Mouse (Mus musculus): ENCODE measurements around the gene Epb41l5. TPM values are rescaled to one million over a fixed set of nuclear protein-coding genes. Genes with fewer than 3 reads are reported as not detected.
A peak's percentile ranks its signal among the peaks of the same experiment; 100 is the strongest.

Gene Epb41l5
- polyA plus RNA-seq, 1 experiment from 2014 or later = 25.5 TPM

DNA sequence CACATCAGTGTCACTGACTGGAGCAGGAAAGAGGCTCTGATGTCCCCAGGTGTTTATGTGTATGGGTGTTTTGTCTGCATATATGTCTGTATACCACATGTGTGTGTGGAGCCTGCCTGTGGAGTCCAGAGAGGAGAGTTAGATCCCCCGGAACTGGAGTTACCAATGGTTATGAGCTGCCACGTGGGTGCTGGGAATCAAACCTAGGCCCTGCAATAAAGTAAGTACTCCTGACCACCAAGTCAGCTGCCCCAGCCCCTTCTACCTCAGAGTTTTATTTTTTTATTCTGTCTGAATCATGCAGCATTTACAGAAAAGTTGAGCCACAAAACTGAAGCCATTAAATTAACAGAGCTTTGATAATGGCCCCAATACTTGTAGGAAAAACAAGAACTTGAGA, 98.7 kb downstream of the Epb41l5 start:
- 90% methylated on average over 2 of the region's 2 CpGs for WGBS (ENCODE audit: insufficient replicate concordance)
- ATAC-seq (no peak), DNase-seq (no peak)
- no peak overlapping the region for H3K9ac ChIP-seq (replicated peaks)
- no peaks in the 10 kb centered on the region for H3K4me1 ChIP-seq (ENCODE audit: insufficient read depth)
- TF ChIP-seq EP300 (IDR thresholded peaks at IDR 0.05; ENCODE audit: low read depth) (no peak), CTCF (IDR thresholded peaks at IDR 0.05; ENCODE audit: low read depth) (no peak)
- no peak overlapping the region for H3K27ac ChIP-seq (ENCODE audit: low read depth)
- no peak overlapping the region for H3K4me3 ChIP-seq (ENCODE audit: low read depth, low read length)
- H3K9me3 ChIP-seq (ENCODE audit: low read length) = no peaks in the 10 kb centered on the region
- H3K27me3 ChIP-seq (ENCODE audit: insufficient read depth, low read length) = no peaks in the 10 kb centered on the region
- no peaks in the 10 kb centered on the region for H3K36me3 ChIP-seq (replicated peaks; ENCODE audit: insufficient read depth, low read length)
- no peak overlapping the region for H3K4me2 ChIP-seq (ENCODE audit: low read depth, low read length)

DNA sequence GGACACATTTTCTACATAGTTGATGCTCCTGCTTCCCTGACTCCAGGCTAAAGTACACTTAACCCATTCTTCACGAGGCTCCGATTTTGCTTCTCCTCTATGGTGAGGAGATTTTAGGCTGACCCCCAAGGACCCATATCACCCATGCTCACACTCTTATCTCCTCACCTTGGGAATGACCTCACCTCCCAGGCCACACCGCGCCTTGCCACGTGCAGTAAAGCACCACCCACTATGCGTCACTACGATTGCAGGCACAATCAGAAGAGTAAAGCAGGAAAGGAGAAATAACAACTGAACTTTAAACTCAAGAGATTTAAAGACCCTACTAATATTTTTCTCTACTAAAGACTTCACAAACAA, 99.5 kb downstream of the Epb41l5 start:
- no peaks in the 10 kb centered on the region for H3K36me3 ChIP-seq (replicated peaks; ENCODE audit: insufficient read depth, low read length)

GRCm38 (mm10) chr1:119548668-119549326, 100.0 kb downstream of the Epb41l5 start:
- no peaks in the 10 kb centered on the region for H3K4me1 ChIP-seq (ENCODE audit: insufficient read depth)
- no peak overlapping the region for H3K4me3 ChIP-seq (ENCODE audit: low read depth, low read length)
- peak; percentile 72 for DNase-seq
- H3K36me3 ChIP-seq (replicated peaks; ENCODE audit: insufficient read depth, low read length) = no peaks in the 10 kb centered on the region
- no peak overlapping the region for H3K9ac ChIP-seq (replicated peaks)
- H3K9me3 ChIP-seq (ENCODE audit: low read length) = no peaks in the 10 kb centered on the region
- ATAC-seq = peak; percentile 65
- no peaks in the 10 kb centered on the region for H3K27me3 ChIP-seq (ENCODE audit: insufficient read depth, low read length)
- no peak overlapping the region for H3K27ac ChIP-seq (ENCODE audit: low read depth)
- peak; percentile 95 for TF ChIP-seq CTCF (IDR thresholded peaks at IDR 0.05; ENCODE audit: low read depth)
- TF ChIP-seq EP300 (IDR thresholded peaks at IDR 0.05; ENCODE audit: low read depth) = no peak
- 65% methylated on average over 7 of the region's 7 CpGs for WGBS (ENCODE audit: insufficient replicate concordance)
- no peak overlapping the region for H3K4me2 ChIP-seq (ENCODE audit: low read depth, low read length)

More for the DNA sequence above, 99.5 kb downstream of the Epb41l5 start:
- Histone ChIP-seq H3K27me3 (ENCODE audit: insufficient read depth, low read length) (no peaks in the 10 kb centered on the region), H3K4me2 (ENCODE audit: low read depth, low read length) (no peak overlapping the region), H3K4me3 (ENCODE audit: low read depth, low read length) (no peak overlapping the region), H3K4me1 (ENCODE audit: insufficient read depth) (no peaks in the 10 kb centered on the region), H3K27ac (ENCODE audit: low read depth) (no peak overlapping the region), H3K9ac (replicated peaks) (no peak overlapping the region), H3K9me3 (ENCODE audit: low read length) (no peaks in the 10 kb centered on the region)
- TF ChIP-seq EP300 (IDR thresholded peaks at IDR 0.05; ENCODE audit: low read depth) (no peak), CTCF (IDR thresholded peaks at IDR 0.05; ENCODE audit: low read depth) (no peak)
- DNase-seq (no peak), ATAC-seq (no peak)
- WGBS (ENCODE audit: insufficient replicate concordance) = 87% methylated on average over 7 of the region's 7 CpGs

DNA sequence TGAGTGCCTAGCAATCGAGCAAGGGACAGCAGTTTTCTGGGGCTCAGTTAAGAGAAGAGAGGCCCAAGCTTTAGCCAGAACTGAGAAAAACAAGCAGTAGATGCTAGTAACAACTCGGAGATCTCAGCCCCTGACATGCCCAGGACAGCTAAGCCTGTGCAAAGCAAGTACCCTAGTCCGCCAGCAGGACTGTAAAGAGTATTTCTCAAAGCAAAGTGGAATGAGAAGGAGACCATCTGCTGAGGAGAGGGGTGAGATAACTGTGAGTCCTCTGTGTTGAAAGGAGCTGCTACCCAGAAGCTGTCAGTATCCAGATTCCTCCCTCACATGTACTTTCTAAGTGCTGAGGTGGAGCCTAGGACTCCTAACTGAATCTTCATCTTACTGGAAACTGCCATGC, 102.3 kb downstream of the Epb41l5 start:
- DNase-seq = no peak
- no peak for ATAC-seq
- WGBS (ENCODE audit: insufficient replicate concordance) = 77% methylated on average over 3 of the region's 3 CpGs

GRCm38 (mm10) chr1:119545671-119546070, 103.1 kb downstream of the Epb41l5 start:
- Histone ChIP-seq H3K9ac (replicated peaks) (no peak overlapping the region), H3K4me1 (ENCODE audit: insufficient read depth) (no peaks in the 10 kb centered on the region; the same call in none of the 2 replicates), H3K4me3 (ENCODE audit: low read depth, low read length) (no peak overlapping the region), H3K27me3 (ENCODE audit: insufficient read depth, low read length) (no peaks in the 10 kb centered on the region), H3K27ac (ENCODE audit: low read depth) (no peak overlapping the region), H3K9me3 (ENCODE audit: low read length) (no peaks in the 10 kb centered on the region), H3K4me2 (ENCODE audit: low read depth, low read length) (no peak overlapping the region), H3K36me3 (replicated peaks; ENCODE audit: insufficient read depth, low read length) (no peaks in the 10 kb centered on the region)
- DNase-seq = no peak
- TF ChIP-seq EP300 (IDR thresholded peaks at IDR 0.05; ENCODE audit: low read depth) = no peak
- TF ChIP-seq CTCF (IDR thresholded peaks at IDR 0.05; ENCODE audit: low read depth) = no peak
- WGBS (ENCODE audit: insufficient replicate concordance) = 83% methylated on average over 4 of the region's 4 CpGs
- no peak for ATAC-seq

More for the DNA sequence above, 102.3 kb downstream of the Epb41l5 start:
- Histone ChIP-seq H3K9me3 (ENCODE audit: low read length) (no peaks in the 10 kb centered on the region), H3K9ac (replicated peaks) (no peak overlapping the region), H3K36me3 (replicated peaks; ENCODE audit: insufficient read depth, low read length) (no peaks in the 10 kb centered on the region), H3K27me3 (ENCODE audit: insufficient read depth, low read length) (no peaks in the 10 kb centered on the region), H3K27ac (ENCODE audit: low read depth) (no peak overlapping the region), H3K4me3 (ENCODE audit: low read depth, low read length) (no peak overlapping the region), H3K4me1 (ENCODE audit: insufficient read depth) (no peaks in the 10 kb centered on the region; the same call in 1 of the 2 replicates), H3K4me2 (ENCODE audit: low read depth, low read length) (no peak overlapping the region)
- TF ChIP-seq CTCF (IDR thresholded peaks at IDR 0.05; ENCODE audit: low read depth) (no peak), EP300 (IDR thresholded peaks at IDR 0.05; ENCODE audit: low read depth) (no peak)

- Histone ChIP-seq H3K4me2 (ENCODE audit: low read depth, low read length) (no peak overlapping the region), H3K9me3 (ENCODE audit: low read length) (no peaks in the 10 kb centered on the region), H3K27ac (ENCODE audit: low read depth) (no peak overlapping the region), H3K4me3 (ENCODE audit: low read depth, low read length) (no peak overlapping the region), H3K36me3 (replicated peaks; ENCODE audit: insufficient read depth, low read length) (no peaks in the 10 kb centered on the region), H3K4me1 (ENCODE audit: insufficient read depth) (no peaks in the 10 kb centered on the region; the same call in none of the 2 replicates), H3K27me3 (ENCODE audit: insufficient read depth, low read length) (no peaks in the 10 kb centered on the region), H3K9ac (replicated peaks) (no peak overlapping the region)
- TF ChIP-seq CTCF (IDR thresholded peaks at IDR 0.05; ENCODE audit: low read depth) (no peak), EP300 (IDR thresholded peaks at IDR 0.05; ENCODE audit: low read depth) (no peak)
- ATAC-seq = no peak
- WGBS (ENCODE audit: insufficient replicate concordance) = 57% methylated on average over 2 of the region's 2 CpGs
- no peak for DNase-seq
These were observed 103.6 kb downstream of the Epb41l5 start for GRCm38 (mm10) chr1:119545164-119545563.
